Mouse (Mus musculus) intestine, embryonic 16.5 days (tissue): ENCODE measurements around the gene Tab3. TPM values are rescaled to one million over a fixed set of nuclear protein-coding genes. Genes with fewer than 3 reads are reported as not detected.

ENCODE experiments used
- ATAC-seq: fragments of 200-750 bp; cut with Nextera tagmentation; 2 replicates; pipeline ENCODE4 v1.8.0; 2017; ENCODE audit warnings: moderate TSS enrichment, moderate library complexity
- H3K27ac ChIP-seq: fragments of 300-500 bp; sonication (generic); 2 replicates; pipeline ENCODE4 v1.5.1; 2014; ENCODE audit warnings: mild to moderate bottlenecking, low read length
- H3K27me3 ChIP-seq: fragments of 300-500 bp; sonication (generic); replicated peaks from 2 replicates; pipeline ENCODE4 v1.6.1; 2014; ENCODE audit warnings: low read length, control low read depth, mixed read lengths; ENCODE audit not compliant: control insufficient read depth, insufficient read depth
- H3K36me3 ChIP-seq: fragments of 300-500 bp; sonication (generic); 2 replicates; pipeline ENCODE4 v1.6.1; 2014; ENCODE audit warnings: low read length, control low read depth; ENCODE audit not compliant: control insufficient read depth, insufficient read depth
- H3K4me1 ChIP-seq: fragments of 300-500 bp; sonication (generic); 2 replicates; pipeline ENCODE4 v1.6.1; 2014; ENCODE audit warnings: low read length, control low read depth, mixed read lengths; ENCODE audit not compliant: control insufficient read depth, insufficient read depth
- H3K4me2 ChIP-seq: fragments of 300-500 bp; sonication (generic); 2 replicates; pipeline ENCODE4 v1.6.1; 2014; ENCODE audit warnings: low read depth, low read length, control low read depth
- H3K4me3 ChIP-seq: fragments of 300-500 bp; sonication (generic); 2 replicates; pipeline ENCODE4 v1.5.1; 2014; ENCODE audit warnings: mild to moderate bottlenecking, low read length
- H3K9ac ChIP-seq: fragments of 300-500 bp; sonication (generic); 2 replicates; pipeline ENCODE4 v1.6.1; 2014; ENCODE audit warnings: low read depth, low read length
- H3K9me3 ChIP-seq: fragments of 300-500 bp; sonication (generic); 2 replicates; pipeline ENCODE4 v1.6.1; 2016; ENCODE audit warnings: low read length, control low read depth; ENCODE audit not compliant: control insufficient read depth
- WGBS: fragments of 180-500 bp; shearing (Covaris S2); extraction: QIAGEN DNeasy Blood & Tissue Kit; methylation state at CpG from one replicate; pipeline ENCODE4 v1.1.7; 2014; 5-methylcytosine and 5-hydroxymethylcytosine counted together
- polyA plus RNA-seq: library from polyadenylated mRNA; unstranded; fragments of >200 nt; fragmentation: Nextera tagmentation; extraction: Ambion mirVana; gene quantifications from 2 replicates; pipeline ENCODE4 v1.2.1, GENCODE M21; 2015

The Tab3 gene
- polyA plus RNA-seq = 4.1 and 5.4 TPM in 2 replicates

- Histone ChIP-seq H3K27ac (peak within 1 kb of the TSS; percentile 41; the same call in 1 of the 2 replicates), H3K36me3 (no peaks in the 10 kb centered on the region), H3K4me1 (no peaks in the 10 kb centered on the region), H3K9ac (peak within 1 kb of the TSS; percentile 80), H3K4me3 (peak within 1 kb of the TSS; percentile 69), H3K4me2 (peak within 1 kb of the TSS; percentile 49), H3K27me3 (no peaks in the 10 kb centered on the region), H3K9me3 (no peaks in the 10 kb centered on the region)
- WGBS = 20% methylated on average over 47 of the region's 64 CpGs
- peak; percentile 98 for ATAC-seq
Observed at GRCm38 (mm10) chrX:85573532-85574181, at the start of gene Tab3. Tab3 (plus strand) TSS chrX:85574022.

- peak; percentile 79 for ATAC-seq
Observed at GRCm38 (mm10) chrX:85525545-85525944, 48.3 kb upstream of the Tab3 start.

DNA sequence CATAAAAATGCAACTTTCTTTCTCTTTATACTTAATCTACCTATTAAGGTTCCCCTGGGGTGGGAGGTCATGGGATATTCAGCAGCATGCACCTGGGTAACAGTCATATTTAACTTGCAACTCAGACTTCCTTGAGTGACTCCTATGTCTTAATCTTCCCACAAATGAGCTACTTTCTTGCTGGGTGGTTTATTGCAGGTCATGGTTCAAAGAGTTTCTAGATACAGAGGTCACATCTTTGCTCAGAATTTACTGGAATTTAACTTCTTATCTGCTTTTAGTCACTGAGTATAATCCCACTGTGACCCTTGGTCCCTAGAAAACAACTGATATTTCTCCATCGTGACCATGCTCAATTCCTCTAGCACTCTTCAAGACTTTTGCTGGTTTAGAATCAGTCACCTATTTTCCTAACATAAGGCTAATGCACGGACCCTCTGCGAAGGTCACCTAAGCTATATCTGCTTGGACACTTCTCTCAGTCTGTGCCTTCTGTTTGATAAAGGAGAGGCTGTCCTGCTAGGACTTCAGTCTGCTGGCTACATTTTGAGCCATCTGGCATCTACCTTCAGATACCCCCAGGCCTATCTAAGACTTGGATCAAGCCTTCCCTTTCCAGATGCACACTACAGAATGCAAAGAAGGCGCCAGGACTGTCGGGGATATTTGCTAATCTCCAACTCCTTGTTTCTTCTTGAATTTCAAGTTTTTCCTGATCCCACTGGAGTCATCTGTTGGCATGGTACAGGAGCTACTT, 47.4 kb upstream of the Tab3 start:
- no peaks in the 10 kb centered on the region for H3K36me3 ChIP-seq
- H3K9me3 ChIP-seq = no peaks in the 10 kb centered on the region
- 49% methylated on average over 5 of the region's 5 CpGs for WGBS
- H3K4me1 ChIP-seq = no peaks in the 10 kb centered on the region
- ATAC-seq = peak; percentile 93
- no peak overlapping the region for H3K9ac ChIP-seq
- no peak overlapping the region for H3K4me2 ChIP-seq
- no peak overlapping the region for H3K4me3 ChIP-seq
- peak overlapping the region; percentile 49 for H3K27ac ChIP-seq
- H3K27me3 ChIP-seq = no peaks in the 10 kb centered on the region

More at GRCm38 (mm10) chrX:85525545-85525944, 48.3 kb upstream of the Tab3 start:
- Histone ChIP-seq H3K9me3 (no peaks in the 10 kb centered on the region), H3K36me3 (no peaks in the 10 kb centered on the region), H3K9ac (no peak overlapping the region), H3K4me2 (no peak overlapping the region), H3K4me1 (no peaks in the 10 kb centered on the region), H3K27me3 (no peaks in the 10 kb centered on the region), H3K4me3 (no peak overlapping the region), H3K27ac (no peak overlapping the region)
- WGBS = 36% methylated on average over 1 of the region's 1 CpGs

GRCm38 (mm10) chrX:85558931-85559330, 14.9 kb upstream of the Tab3 start:
- Histone ChIP-seq H3K9ac (no peak overlapping the region), H3K4me3 (no peak overlapping the region), H3K27ac (no peak overlapping the region), H3K36me3 (no peaks in the 10 kb centered on the region), H3K27me3 (no peaks in the 10 kb centered on the region), H3K4me2 (no peak overlapping the region), H3K9me3 (no peaks in the 10 kb centered on the region), H3K4me1 (no peaks in the 10 kb centered on the region)
- ATAC-seq = no peak
- WGBS = 75% methylated on average over 2 of the region's 2 CpGs

GRCm38 (mm10) chrX:85566256-85566655, 7.6 kb upstream of the Tab3 start:
- Histone ChIP-seq H3K4me2 (no peak overlapping the region), H3K36me3 (no peaks in the 10 kb centered on the region), H3K27me3 (no peaks in the 10 kb centered on the region), H3K9me3 (no peaks in the 10 kb centered on the region), H3K4me3 (no peak overlapping the region), H3K9ac (no peak overlapping the region), H3K4me1 (no peaks in the 10 kb centered on the region), H3K27ac (no peak overlapping the region)
- WGBS = 72% methylated on average over 4 of the region's 4 CpGs
- ATAC-seq = no peak

DNA sequence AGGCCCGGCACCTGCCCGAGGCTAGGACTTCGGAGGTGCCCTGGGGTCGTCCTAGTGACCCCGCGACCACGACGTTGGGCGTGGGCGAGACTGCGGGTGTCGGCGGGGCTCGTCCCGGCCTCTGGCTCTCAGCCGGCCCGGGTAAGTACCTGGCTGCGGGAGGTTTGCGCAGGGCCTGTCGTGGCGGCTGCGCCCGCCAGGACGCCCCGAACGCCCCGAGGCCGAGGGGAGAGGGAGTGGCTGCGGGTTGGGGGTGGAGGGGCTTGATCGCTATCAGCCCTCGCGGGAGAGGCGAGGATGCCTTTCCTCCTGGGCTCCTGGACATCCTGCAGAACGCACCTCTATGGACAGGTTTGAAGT, 340 bp downstream of the Tab3 start:
- peak; percentile 64 for ATAC-seq
- peak overlapping the region; percentile 69 for H3K4me3 ChIP-seq
- peak overlapping the region; percentile 80 for H3K9ac ChIP-seq
- peak overlapping the region; percentile 48 for H3K4me2 ChIP-seq
- H3K9me3 ChIP-seq = no peaks in the 10 kb centered on the region
- peak overlapping the region; percentile 41; the same call in 1 of the 2 replicates for H3K27ac ChIP-seq
- no peaks in the 10 kb centered on the region for H3K4me1 ChIP-seq
- no peaks in the 10 kb centered on the region for H3K27me3 ChIP-seq
- H3K36me3 ChIP-seq = no peaks in the 10 kb centered on the region
- 16% methylated on average over 32 of the region's 34 CpGs for WGBS

- no peak overlapping the region for H3K4me3 ChIP-seq
- no peaks in the 10 kb centered on the region for H3K36me3 ChIP-seq
- H3K9ac ChIP-seq = no peak overlapping the region
- H3K27me3 ChIP-seq = no peaks in the 10 kb centered on the region
- no peaks in the 10 kb centered on the region for H3K4me1 ChIP-seq
- WGBS = 67% methylated on average over 6 of the region's 6 CpGs
- no peaks in the 10 kb centered on the region for H3K9me3 ChIP-seq
- no peak for ATAC-seq
- H3K4me2 ChIP-seq = no peak overlapping the region
- H3K27ac ChIP-seq = no peak overlapping the region
Observed at GRCm38 (mm10) chrX:85576310-85576709, 2.5 kb downstream of the Tab3 start.

GRCm38 (mm10) chrX:85580768-85581167, 6.9 kb downstream of the Tab3 start:
- no peak overlapping the region for H3K27ac ChIP-seq
- H3K4me2 ChIP-seq = no peak overlapping the region
- no peaks in the 10 kb centered on the region for H3K4me1 ChIP-seq
- WGBS = 52% methylated on average over 2 of the region's 2 CpGs
- H3K4me3 ChIP-seq = no peak overlapping the region
- no peaks in the 10 kb centered on the region for H3K27me3 ChIP-seq
- H3K36me3 ChIP-seq = no peaks in the 10 kb centered on the region
- no peak overlapping the region for H3K9ac ChIP-seq
- ATAC-seq = no peak
- H3K9me3 ChIP-seq = no peaks in the 10 kb centered on the region

- H3K4me2 ChIP-seq = no peak overlapping the region
- WGBS = 79% methylated on average over 1 of the region's 1 CpGs
- H3K27me3 ChIP-seq = no peaks in the 10 kb centered on the region
- no peak overlapping the region for H3K9ac ChIP-seq
- no peak overlapping the region for H3K27ac ChIP-seq
- no peaks in the 10 kb centered on the region for H3K4me1 ChIP-seq
- no peaks in the 10 kb centered on the region for H3K36me3 ChIP-seq
- H3K9me3 ChIP-seq = no peaks in the 10 kb centered on the region
- ATAC-seq = no peak
- H3K4me3 ChIP-seq = no peak overlapping the region
Observed at GRCm38 (mm10) chrX:85582517-85582916, 8.7 kb downstream of the Tab3 start.
